Mouse (Mus musculus) neural tube, embryonic 10.5 days (tissue): ENCODE data around the gene Shisa5.
A peak's percentile ranks its signal among the peaks of the same experiment; 100 is the strongest.

Source experiments
- DNase-seq: peaks from one replicate; pipeline ENCODE4 v3.0.0-alpha.2; 2017; ENCODE audit warnings: low spot score; ENCODE audit errors: extremely low spot score

Shisa5 gene

DNA sequence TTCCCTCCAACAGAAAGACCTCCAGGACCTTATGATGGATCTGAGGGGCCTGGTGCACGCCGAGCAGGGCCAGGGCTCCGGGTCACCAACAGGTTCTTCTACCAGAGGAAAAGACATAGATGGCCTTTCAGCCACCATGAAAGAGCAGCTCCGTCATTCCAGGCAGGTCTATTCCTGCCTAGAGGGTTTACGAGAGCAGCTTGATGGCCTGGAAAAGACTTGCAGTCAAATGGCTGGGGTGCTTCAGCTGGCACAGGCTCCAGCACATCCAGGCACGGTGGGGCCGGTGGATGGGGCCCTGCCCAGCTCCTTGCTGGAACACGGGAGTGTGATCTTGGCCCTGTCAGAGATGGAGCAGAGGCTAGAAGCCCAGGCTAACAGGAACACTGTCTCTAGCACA, 53.4 kb downstream of the Shisa5 start:
- no peak for DNase-seq

DNA sequence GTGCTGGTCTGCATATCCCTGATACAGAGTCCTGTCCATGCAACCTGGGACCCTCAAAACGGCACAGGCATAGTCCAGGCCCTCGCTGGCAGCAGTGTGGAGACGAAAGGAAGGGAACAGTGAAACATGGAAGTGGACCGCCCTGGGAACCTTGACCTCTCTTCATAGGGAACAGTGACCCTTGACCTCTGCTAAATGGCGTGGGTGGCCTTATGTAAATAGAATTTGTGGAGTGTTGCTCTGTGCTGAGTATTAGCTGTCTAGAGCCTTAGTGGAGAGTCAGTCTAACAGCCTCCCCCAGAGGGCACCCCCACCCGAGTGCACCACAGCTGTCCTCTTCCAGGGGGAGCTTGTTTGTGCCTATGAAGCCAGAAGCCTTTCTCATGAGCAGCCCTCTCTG, 54.4 kb downstream of the Shisa5 start:
- no peak for DNase-seq

GRCm38 (mm10) chr9:109093786-109094552, 55.6 kb downstream of the Shisa5 start:
- no peak for DNase-seq

- peak; percentile 64 for DNase-seq
Observed at GRCm38 (mm10) chr9:109094553-109095136, 56.3 kb downstream of the Shisa5 start.

GRCm38 (mm10) chr9:109095137-109095982, 57.0 kb downstream of the Shisa5 start, which contains the start of gene Plxnb1:
TSS of gene Plxnb1 (plus strand) at chr9:109095389.
- DNase-seq: peak; percentile 87

DNA sequence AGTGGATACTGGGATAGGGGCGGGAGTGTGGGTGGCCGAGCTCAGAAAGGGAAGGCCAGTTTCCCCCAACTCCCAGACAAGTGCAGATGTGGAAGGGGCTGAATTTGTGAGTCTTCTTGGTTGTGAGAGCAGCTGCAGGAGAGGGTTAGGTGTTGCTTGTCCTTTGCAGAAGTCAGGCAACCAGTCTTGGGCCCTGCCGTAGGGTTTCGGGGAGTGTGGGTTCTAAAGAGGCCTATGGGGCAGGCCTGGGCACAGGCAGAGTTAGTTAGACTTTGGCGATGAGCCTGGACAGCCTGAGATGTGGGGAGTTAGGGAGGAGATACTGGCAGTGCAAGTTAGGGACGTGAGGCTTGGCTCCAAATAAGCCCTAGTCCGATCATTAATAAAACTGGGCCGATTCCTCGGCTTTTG, 57.9 kb downstream of the Shisa5 start:
- DNase-seq: peak; percentile 29

GRCm38 (mm10) chr9:109096856-109097255, 58.5 kb downstream of the Shisa5 start:
- peak; percentile 42 for DNase-seq

- peak; percentile 31 for DNase-seq
Observed at GRCm38 (mm10) chr9:109097291-109097690, 58.9 kb downstream of the Shisa5 start.

DNA sequence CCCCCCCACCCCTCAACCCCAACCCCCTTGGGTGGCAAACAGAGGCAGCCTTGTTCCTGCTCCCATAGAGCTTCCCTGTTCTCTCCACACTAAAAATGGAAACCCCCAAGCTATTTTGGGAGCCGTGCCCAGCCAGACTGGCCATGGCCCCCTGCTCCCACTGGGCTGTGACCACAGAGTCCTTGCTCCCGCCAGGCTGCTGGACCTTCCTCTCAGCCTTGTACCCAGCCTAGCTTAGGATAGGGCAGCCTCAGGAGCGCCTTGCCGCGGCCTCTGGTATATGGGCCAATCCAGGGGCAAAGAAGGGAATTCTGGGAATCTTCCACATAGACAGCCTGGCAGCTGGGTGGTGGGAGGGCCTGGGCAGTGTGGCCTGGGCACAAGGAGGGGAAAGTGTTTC, 59.5 kb downstream of the Shisa5 start:
- DNase-seq: no peak

- no peak for DNase-seq
Observed at GRCm38 (mm10) chr9:109098366-109098765, 60.0 kb downstream of the Shisa5 start.

DNA sequence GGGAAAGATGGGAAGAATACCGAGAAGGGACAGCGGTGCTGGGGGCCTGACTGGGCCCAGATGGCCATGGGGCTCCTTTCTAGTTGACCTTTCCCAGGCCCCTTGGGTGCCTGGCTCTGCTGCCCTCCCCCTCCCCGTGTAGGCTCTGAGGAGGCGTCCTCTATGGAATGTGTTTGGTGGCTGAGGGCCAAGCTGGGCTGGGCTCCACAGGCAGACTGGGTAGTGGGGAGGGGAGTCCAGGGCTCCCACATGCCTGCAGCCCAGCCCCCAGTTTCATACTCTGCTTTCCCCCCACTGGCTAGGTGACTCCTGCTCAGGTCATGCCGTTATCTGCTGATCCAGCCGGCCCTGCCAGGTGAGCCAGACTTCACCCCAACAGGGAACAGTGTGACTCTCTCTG, 60.6 kb downstream of the Shisa5 start:
- no peak for DNase-seq

- DNase-seq: no peak
Observed at GRCm38 (mm10) chr9:109100307-109100928, 62.1 kb downstream of the Shisa5 start.

DNA sequence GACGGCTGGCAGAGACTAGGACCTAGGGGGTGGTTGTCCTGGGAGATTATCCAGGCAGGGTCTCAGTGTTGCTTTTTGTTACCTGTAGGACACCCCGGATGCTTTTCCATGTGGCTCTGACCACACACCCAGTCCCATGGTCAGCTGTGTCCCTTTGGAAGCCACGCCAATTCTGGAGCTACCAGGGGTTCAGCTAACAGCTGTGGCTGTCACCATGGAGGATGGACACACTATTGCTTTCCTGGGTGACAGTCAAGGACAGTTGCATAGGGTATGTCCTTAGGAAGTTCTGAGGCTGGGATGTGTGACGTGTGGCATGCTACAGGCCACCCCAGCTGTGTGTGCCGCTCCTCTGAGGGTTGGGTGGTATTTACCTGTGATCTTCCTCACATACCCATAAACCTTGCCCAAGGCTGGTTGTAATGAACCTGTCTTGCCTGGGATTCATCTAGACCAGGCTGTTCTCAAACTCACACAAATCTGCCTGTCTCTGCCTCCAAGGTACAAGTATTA, 63.6 kb downstream of the Shisa5 start:
- DNase-seq: no peak

DNA sequence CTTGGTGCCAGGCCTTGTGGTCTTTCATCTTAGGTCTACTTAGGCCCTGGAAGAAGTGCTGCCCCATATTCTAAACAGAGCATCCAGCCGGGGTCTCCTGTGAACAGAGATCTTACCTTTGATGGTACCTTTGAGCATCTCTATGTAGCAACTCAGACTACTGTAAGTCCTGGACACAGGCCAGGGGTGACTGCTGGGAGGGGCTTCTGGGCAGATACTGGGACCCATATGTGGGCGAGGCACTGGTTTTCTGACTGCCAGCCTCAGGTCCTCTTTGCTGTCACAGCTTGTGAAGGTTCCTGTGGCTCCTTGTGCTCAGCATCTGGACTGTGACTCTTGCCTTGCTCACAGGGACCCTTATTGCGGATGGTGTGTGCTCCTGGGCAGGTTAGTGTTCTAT, 64.2 kb downstream of the Shisa5 start:
- DNase-seq: no peak

DNA sequence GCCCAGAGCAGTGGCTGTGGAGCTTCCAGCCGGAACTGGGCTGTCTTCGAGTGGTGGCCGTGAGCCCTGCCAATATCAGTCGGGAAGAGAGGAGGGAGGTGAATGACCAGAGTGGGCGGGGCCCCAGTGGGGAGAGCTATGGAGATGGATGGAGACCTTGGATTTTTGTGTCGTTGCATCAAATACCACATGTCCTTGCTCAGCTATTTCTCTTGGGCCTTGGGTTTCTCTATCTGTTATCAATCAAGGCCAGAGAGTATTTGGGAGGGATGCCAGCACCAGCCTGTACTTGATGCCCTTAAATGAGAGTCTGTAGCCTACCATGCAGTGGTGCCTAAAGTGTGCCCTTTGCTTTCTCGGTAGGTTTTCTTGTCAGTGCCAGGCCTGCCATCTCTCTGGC, 64.9 kb downstream of the Shisa5 start:
- no peak for DNase-seq

DNA sequence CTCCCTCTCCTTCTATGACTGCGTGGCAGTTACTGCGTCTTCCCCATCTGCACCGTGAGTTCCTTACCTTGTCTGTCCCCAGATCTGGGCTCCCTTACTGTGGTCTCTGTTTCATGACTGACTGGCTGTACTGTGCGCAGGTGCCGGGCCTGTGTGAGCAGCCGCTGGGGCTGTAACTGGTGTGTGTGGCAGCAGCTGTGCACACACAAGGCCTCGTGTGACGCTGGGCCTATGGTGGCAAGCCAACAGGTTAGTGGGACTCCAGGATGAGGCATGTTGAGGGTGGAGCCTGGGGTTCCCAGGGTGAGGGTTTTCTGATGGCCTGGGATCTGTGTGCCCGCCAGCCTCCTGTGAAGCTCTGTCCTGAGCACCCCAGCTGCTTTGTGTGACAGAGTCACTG, 65.7 kb downstream of the Shisa5 start:
- DNase-seq: no peak

- no peak for DNase-seq
Observed at GRCm38 (mm10) chr9:109105011-109105410, 66.6 kb downstream of the Shisa5 start.

DNA sequence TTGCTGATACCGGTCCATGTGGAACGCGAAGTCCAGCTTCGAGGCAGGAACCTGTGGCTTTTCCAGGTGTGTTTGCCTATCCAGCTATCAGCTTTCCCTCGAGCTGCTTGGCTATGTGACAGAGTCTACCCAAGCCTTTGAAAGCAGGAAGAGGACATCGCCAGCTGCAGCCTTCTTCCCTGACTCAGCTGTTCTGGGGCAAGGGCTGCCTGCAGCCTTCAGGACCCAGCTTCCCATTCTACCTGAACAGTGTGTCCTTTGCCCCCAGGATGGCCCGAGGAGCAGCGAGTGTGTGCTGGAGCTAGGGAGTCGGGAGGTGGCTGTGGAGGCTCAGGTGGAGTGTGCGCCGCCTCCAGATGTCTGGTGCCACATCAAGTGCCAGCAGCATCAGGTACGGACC, 67.3 kb downstream of the Shisa5 start:
- no peak for DNase-seq

GRCm38 (mm10) chr9:109107341-109107740, 69.0 kb downstream of the Shisa5 start:
- no peak for DNase-seq
